Mouse (Mus musculus) heart, adult 2 months (tissue): ENCODE data around the gene Arhgap24. TPM values are rescaled to one million over a fixed set of nuclear protein-coding genes. Genes with fewer than 3 reads are reported as not detected.

ENCODE experiments used
- DNase-seq, 2 experiments: peaks; one replicate each; pipeline ENCODE4 v3.0.0; 2021
- H3K27ac ChIP-seq: fragments of 200-600 bp; 2 replicates; pipeline ENCODE4 v1.8.1; 2022
- H3K27me3 ChIP-seq: fragments of 200-500 bp; 2 replicates; pipeline ENCODE4 v1.6.1; 2012; ENCODE audit warnings: mild to moderate bottlenecking, low read length, inconsistent platforms, mixed read lengths; ENCODE audit not compliant: control insufficient read depth, insufficient read depth
- H3K36me3 ChIP-seq: fragments of 200-500 bp; 2 replicates; pipeline ENCODE4 v1.6.1; 2012; ENCODE audit warnings: low read length, inconsistent platforms; ENCODE audit not compliant: control insufficient read depth, insufficient read depth
- H3K4me1 ChIP-seq: fragments of 200-500 bp; 2 replicates; pipeline ENCODE4 v1.6.1; 2011; ENCODE audit warnings: low read length; ENCODE audit not compliant: control insufficient read depth, insufficient read depth
- H3K4me3 ChIP-seq: fragments of 200-600 bp; 2 replicates; pipeline ENCODE4 v1.8.1; 2022
- H3K79me2 ChIP-seq: fragments of 200-500 bp; replicated peaks from 2 replicates; pipeline ENCODE4 v1.6.1; 2012; ENCODE audit warnings: mild to moderate bottlenecking, inconsistent platforms, low read length, moderate library complexity, mixed read lengths; ENCODE audit not compliant: control insufficient read depth, insufficient read depth
- H3K9ac ChIP-seq: fragments of 200-500 bp; 2 replicates; pipeline ENCODE4 v1.6.1; 2012; ENCODE audit warnings: low read depth, mild to moderate bottlenecking, control low read depth, inconsistent platforms, low read length, mixed read lengths
- CTCF ChIP-seq: fragments of 200-600 bp; IDR thresholded peaks from 2 replicates; pipeline ENCODE4 v1.8.1; 2022; ENCODE audit warnings: antibody characterized with exemption, mild to moderate bottlenecking, moderate library complexity
- EP300 ChIP-seq: fragments of 200-500 bp; IDR thresholded peaks from 2 replicates; pipeline ENCODE4 v1.6.1; 2011; ENCODE audit warnings: low read depth, low read length, control low read depth; ENCODE audit not compliant: insufficient read depth
- POLR2A ChIP-seq: fragments of 200-500 bp; IDR thresholded peaks from 2 replicates; pipeline ENCODE4 v1.6.1; 2011; ENCODE audit warnings: mild to moderate bottlenecking, low read depth, low read length, control low read depth; ENCODE audit not compliant: insufficient read depth
- WGBS: fragments of 180-500 bp; shearing (Covaris S2); methylation state at CpG from one replicate; pipeline ENCODE4 v1.1.7; 2018; 5-methylcytosine and 5-hydroxymethylcytosine counted together
- intact Hi-C: fragments of 180-260 bp; cut with DNase I; formaldehyde crosslinking; loops from one replicate; pipeline ENCODE4 v1.15.1; 2025
- polyA plus RNA-seq: library from polyadenylated mRNA; depleted of rRNA; stranded (reverse); fragments of >200 nt; gene quantifications from 2 replicates; pipeline ENCODE4 v1.2.3, GENCODE M21; 2012
- total RNA-seq, 2 experiments: library from RNA; stranded (reverse); gene quantifications; 2 replicates each; pipeline ENCODE4 v1.2.3; 2021

Gene Arhgap24
- total and polyA plus RNA-seq, 3 experiments: 11.9 to 24.6 (median 15.2) TPM

DNA sequence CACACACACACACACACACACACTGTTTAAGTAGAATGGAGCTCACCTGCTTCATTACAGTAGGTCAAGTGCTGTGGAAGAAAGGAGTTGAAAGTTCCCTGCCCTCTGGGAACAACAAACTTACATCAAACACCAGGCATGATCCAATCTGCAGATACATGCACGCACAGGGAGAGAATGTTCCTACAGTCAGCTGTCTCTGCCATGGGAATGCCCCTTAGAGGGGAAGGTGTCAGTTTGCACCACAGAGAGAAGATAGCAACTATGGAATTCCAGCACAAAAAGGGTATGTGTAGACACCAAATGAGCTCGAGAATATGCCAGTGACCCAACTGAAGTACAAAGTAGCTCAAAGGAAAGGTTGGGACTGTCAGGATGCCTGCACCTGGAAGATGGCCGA, 69.0 kb downstream of the Arhgap24 start:
- Histone ChIP-seq H3K36me3 (no peaks in the 10 kb centered on the region), H3K4me1 (no peaks in the 10 kb centered on the region), H3K4me3 (no peak overlapping the region), H3K9ac (no peak overlapping the region), H3K27me3 (no peaks in the 10 kb centered on the region), H3K79me2 (no peaks in the 10 kb centered on the region), H3K27ac (no peak overlapping the region)
- WGBS: 48% methylated on average over 3 of the region's 3 CpGs
- TF ChIP-seq EP300 (no peak), CTCF (no peak), POLR2A (no peak)
- intact Hi-C loops: no loop called here
- no peak for DNase-seq

DNA sequence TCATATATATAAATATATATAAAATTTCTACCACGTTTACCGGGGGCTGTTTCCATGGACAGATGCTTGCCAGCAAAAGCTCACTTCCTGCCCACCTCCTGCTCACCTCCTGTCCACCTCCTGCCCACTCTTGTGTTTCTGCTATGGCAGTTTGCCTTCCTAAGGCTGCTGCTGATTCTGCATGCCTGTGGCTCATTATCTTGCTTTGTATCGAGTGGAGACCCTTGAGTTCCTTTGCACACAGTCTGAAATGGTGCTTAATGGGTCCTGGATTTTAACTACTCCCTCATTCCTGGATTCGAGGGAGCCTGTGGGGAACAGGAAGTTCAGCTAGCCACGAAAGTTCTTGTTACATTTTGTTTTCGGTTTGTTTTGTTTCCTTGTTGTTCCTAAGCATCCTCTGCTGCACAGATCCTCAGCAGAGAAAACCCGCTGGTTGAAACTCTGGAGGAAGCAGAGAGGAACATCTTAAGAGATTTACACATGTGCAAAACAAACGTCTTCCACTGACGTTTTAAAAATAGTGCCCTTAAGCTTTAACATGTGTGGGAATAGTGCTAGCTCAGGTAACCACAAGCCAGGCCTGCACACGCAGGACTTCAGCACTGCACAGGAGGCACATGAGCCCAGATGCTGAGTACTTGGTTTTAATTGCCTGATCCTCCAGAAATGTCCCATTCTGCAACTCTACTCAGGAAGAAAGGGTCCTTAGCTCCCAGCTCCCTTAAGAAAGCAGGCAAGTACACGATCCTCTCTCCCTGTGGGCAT, 69.9 kb downstream of the Arhgap24 start:
- Histone ChIP-seq H3K79me2 (no peaks in the 10 kb centered on the region), H3K9ac (no peak overlapping the region), H3K27ac (no peak overlapping the region), H3K4me3 (no peak overlapping the region), H3K4me1 (no peaks in the 10 kb centered on the region), H3K36me3 (no peaks in the 10 kb centered on the region), H3K27me3 (no peaks in the 10 kb centered on the region)
- 37% methylated on average over 11 of the region's 11 CpGs for WGBS
- intact Hi-C loops: no loop called here
- TF ChIP-seq CTCF (no peak), POLR2A (no peak), EP300 (no peak)
- no peak for DNase-seq

DNA sequence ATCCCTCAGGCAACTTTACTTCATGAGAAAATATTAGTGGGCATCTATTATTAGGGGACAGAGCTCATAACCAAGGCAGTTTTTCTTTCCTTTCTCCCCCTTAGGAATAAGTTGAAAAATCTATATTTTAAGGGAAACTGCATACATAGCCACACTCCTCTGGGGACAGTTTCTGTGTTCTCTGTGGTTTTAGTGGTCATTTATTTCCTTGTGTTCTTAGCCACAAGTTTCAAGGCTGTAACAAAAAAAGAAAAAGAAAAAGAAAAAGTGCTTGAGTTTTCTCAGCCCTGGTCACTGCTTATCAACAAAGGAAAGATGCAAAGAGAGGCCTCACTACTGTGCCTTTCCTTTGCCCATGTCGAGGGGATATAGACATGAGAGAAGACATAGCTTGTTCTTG, 71.3 kb downstream of the Arhgap24 start:
- intact Hi-C loops: no loop called here

GRCm38 (mm10) chr5:102555958-102556357, 74.8 kb downstream of the Arhgap24 start:
- 86% methylated on average over 4 of the region's 4 CpGs for WGBS
- H3K27ac ChIP-seq: no peak overlapping the region
- no peak overlapping the region for H3K4me3 ChIP-seq
- H3K4me1 ChIP-seq: no peaks in the 10 kb centered on the region
- TF ChIP-seq CTCF (no peak), EP300 (no peak), POLR2A (no peak)
- no peaks in the 10 kb centered on the region for H3K79me2 ChIP-seq
- no peak overlapping the region for H3K9ac ChIP-seq
- no peaks in the 10 kb centered on the region for H3K36me3 ChIP-seq
- H3K27me3 ChIP-seq: no peaks in the 10 kb centered on the region
- DNase-seq: no peak
- intact Hi-C loops: no loop called here

More for the DNA sequence above, 71.3 kb downstream of the Arhgap24 start:
- 62% methylated on average over 1 of the region's 1 CpGs for WGBS
- Histone ChIP-seq H3K27ac (no peak overlapping the region), H3K4me3 (no peak overlapping the region), H3K36me3 (no peaks in the 10 kb centered on the region), H3K27me3 (no peaks in the 10 kb centered on the region), H3K79me2 (no peaks in the 10 kb centered on the region), H3K9ac (no peak overlapping the region), H3K4me1 (no peaks in the 10 kb centered on the region)
- DNase-seq: no peak
- TF ChIP-seq CTCF (no peak), EP300 (no peak), POLR2A (no peak)

DNA sequence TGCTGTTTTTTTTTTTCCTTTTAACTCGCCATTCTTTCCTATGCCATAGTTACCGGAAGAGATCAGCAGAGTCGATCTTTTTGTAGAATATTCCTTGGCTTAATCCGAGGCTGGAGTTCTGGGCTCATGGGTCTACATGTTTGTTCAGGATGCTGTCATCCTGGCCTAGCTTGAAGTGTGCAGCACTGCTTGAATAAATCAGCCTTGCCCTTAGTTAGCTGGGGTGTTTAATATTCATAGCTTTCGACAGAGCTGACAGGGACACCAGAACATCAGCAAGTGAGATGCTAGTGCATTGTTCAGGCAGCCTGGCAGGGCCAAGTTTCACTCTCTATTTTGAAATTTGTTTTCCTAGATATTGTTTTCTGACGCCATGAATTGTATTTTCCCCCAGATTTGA, 79.1 kb downstream of the Arhgap24 start:
- TF ChIP-seq CTCF: no peak
- no peak for TF ChIP-seq POLR2A
- TF ChIP-seq EP300: no peak
- intact Hi-C loops: no loop called here
- no peaks in the 10 kb centered on the region for H3K79me2 ChIP-seq
- no peaks in the 10 kb centered on the region for H3K36me3 ChIP-seq
- no peaks in the 10 kb centered on the region for H3K4me1 ChIP-seq
- no peaks in the 10 kb centered on the region for H3K27me3 ChIP-seq
- H3K4me3 ChIP-seq: no peak overlapping the region
- 76% methylated on average over 6 of the region's 6 CpGs for WGBS
- H3K9ac ChIP-seq: no peak overlapping the region
- H3K27ac ChIP-seq: no peak overlapping the region
- no peak for DNase-seq

- H3K4me1 ChIP-seq: no peaks in the 10 kb centered on the region; the same call in 1 of the 2 replicates
- H3K4me3 ChIP-seq: no peak overlapping the region
- H3K27me3 ChIP-seq: no peaks in the 10 kb centered on the region
- H3K79me2 ChIP-seq: no peaks in the 10 kb centered on the region
- 65% methylated on average over 4 of the region's 4 CpGs for WGBS
- H3K27ac ChIP-seq: no peak overlapping the region
- H3K36me3 ChIP-seq: no peaks in the 10 kb centered on the region
- no peak for TF ChIP-seq CTCF
- no peak for TF ChIP-seq POLR2A
- TF ChIP-seq EP300: no peak
- no peak for DNase-seq
- intact Hi-C loops: no loop called here
- H3K9ac ChIP-seq: no peak overlapping the region
These were observed 82.8 kb downstream of the Arhgap24 start for GRCm38 (mm10) chr5:102563971-102564370.
